Mouse (Mus musculus): ENCODE results near the gene Pex12. TPM values are rescaled to one million over a fixed set of nuclear protein-coding genes. Genes with fewer than 3 reads are reported as not detected.

Gene Pex12
- polyA plus RNA-seq, 1 experiment from 2014 or later: 20.1 TPM

DNA sequence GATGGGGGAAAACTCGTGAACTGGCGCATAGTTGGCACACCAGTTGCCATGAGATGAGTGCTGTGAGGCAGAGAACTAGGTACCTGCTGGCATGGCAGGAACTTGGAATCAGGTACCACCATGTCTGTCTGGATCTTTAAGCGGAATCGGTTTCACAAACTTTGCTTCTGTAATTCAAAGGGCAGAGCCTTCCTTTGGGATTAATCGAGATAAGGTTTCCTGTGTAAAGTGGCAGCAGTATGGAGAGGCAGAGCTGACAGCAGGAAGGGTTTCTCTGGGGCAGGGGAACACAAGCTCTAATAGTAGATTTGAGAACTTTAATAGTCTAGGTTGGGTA, 10.2 kb downstream of the Pex12 start:
- DNase-seq (ENCODE audit: low spot score, missing footprints): no peak
- Histone ChIP-seq H3K9me3 (ENCODE audit: control insufficient read depth, low read length) (no peaks in the 10 kb centered on the region), H3K36me3 (ENCODE audit: control insufficient read depth, insufficient read depth, low read length) (no peaks in the 10 kb centered on the region), H3K27me3 (ENCODE audit: control insufficient read depth, insufficient read depth, low read length) (no peaks in the 10 kb centered on the region), H3K27ac (ENCODE audit: low read depth, low read length) (no peak overlapping the region), H3K4me2 (peak overlapping the region; percentile 92), H3K9ac (ENCODE audit: low read length) (peak overlapping the region; percentile 88), H3K4me1 (ENCODE audit: control insufficient read depth, insufficient read depth, low read length) (peaks cover 12% of the 10 kb centered on the region; the same call in 1 of the 2 replicates), H3K4me3 (ENCODE audit: low read depth, low read length) (peak overlapping the region; percentile 71)
- ATAC-seq (ENCODE audit: low FRiP score): no peak
- WGBS: 2% methylated on average over 5 of the region's 5 CpGs

DNA sequence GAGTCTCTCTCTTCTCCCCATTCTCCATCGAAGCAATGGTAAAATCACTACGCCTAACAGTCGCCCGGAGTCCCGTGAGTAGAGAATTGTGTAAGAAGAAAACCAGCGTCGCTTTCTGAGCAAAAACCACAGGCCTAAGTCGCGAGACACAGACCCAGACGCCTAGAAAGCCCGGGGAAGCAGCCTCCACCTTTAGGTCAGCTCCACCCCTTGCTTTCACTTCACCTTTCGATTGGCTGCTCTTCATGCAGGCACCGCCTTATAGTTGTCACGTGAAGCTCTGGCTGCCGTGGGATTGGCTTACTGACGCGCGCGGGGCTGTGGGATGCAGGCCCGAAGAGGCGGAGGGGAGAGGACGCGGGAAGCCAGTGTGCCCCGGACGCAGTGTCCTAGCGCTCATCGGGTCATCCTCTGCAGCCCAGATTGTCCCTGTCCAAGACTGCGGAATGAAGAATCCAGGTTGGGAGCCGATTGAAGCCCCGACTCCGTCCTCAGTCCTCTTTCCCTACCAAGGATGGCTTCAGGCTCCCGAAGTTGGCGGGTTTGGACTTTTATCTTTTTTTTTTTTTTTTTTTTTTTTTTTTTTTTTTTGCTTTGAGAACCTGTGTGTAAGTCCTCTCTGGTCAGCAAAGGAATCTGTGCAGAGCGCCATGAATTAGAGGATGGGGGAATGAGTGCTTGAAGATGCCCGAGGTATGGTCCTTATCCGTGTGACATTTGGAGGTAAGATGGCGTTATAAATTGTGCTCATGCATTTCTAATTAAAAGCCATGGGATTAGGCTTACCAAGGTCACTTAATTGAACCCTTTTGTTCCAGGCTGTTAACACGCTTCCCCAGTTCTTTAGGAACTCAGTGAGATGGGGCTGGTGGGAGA, 10.8 kb downstream of the Pex12 start:
- no peaks in the 10 kb centered on the region for H3K27me3 ChIP-seq (ENCODE audit: control insufficient read depth, insufficient read depth, low read length)
- ATAC-seq (ENCODE audit: low FRiP score) (peak; percentile 99), DNase-seq (ENCODE audit: low spot score, missing footprints) (peak; percentile 97)
- peak overlapping the region; percentile 88 for H3K9ac ChIP-seq (ENCODE audit: low read length)
- H3K4me1 ChIP-seq (ENCODE audit: control insufficient read depth, insufficient read depth, low read length): peaks cover 12% of the 10 kb centered on the region; the same call in 1 of the 2 replicates
- peak overlapping the region; percentile 51; the same call in 1 of the 2 replicates for H3K27ac ChIP-seq (ENCODE audit: low read depth, low read length)
- H3K4me3 ChIP-seq (ENCODE audit: low read depth, low read length): peak overlapping the region; percentile 71
- WGBS: under 1% methylated on average over 38 of the region's 38 CpGs
- peak overlapping the region; percentile 92 for H3K4me2 ChIP-seq
- H3K36me3 ChIP-seq (ENCODE audit: control insufficient read depth, insufficient read depth, low read length): no peaks in the 10 kb centered on the region
- H3K9me3 ChIP-seq (ENCODE audit: control insufficient read depth, low read length): no peaks in the 10 kb centered on the region

DNA sequence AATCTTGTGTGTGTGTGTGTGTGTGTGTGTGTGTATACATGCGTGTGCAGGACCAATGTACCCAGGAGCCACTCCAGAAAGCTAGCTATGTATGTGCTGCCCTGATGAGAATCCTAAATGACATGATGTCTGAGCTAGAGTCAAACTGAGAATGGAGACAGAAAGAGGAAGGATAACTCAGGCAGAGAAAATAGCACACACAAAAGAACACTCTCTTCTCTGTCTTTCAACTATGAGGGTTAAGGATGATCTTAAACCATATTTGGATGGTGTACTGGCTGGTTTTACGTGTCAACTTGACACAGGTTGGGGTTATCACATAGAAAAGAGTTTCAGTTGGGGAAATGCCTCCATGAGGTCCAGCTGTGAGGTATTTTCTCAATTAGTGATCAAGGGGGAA, 12.8 kb downstream of the Pex12 start:
- Histone ChIP-seq H3K4me3 (ENCODE audit: low read depth, low read length) (no peak overlapping the region), H3K9ac (ENCODE audit: low read length) (no peak overlapping the region), H3K9me3 (ENCODE audit: control insufficient read depth, low read length) (no peaks in the 10 kb centered on the region), H3K4me1 (ENCODE audit: control insufficient read depth, insufficient read depth, low read length) (peaks cover 12% of the 10 kb centered on the region; the same call in 1 of the 2 replicates), H3K27ac (ENCODE audit: low read depth, low read length) (no peak overlapping the region), H3K36me3 (ENCODE audit: control insufficient read depth, insufficient read depth, low read length) (no peaks in the 10 kb centered on the region), H3K27me3 (ENCODE audit: control insufficient read depth, insufficient read depth, low read length) (no peaks in the 10 kb centered on the region), H3K4me2 (no peak overlapping the region)
- no peak for ATAC-seq (ENCODE audit: low FRiP score)
- WGBS: 95% methylated on average over 2 of the region's 2 CpGs
- no peak for DNase-seq (ENCODE audit: low spot score, missing footprints)

DNA sequence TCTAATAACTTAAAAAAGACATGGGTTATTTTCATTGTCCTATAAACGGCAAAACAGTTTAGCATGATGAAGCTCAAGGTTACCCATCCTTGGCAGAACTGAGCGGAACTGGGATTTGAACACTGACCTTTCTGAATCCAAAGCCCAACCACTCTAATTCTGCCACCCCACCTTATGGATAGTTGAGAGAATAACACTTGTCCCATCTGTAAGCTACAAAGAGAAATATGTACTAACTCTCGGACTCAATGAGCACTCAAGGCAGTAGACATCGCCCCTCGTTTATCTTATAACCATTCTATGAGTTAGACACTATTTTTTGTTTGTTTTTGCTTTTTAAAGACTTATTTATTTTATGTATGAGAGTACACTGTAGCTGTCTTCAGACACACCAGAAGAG, 13.3 kb downstream of the Pex12 start:
- Histone ChIP-seq H3K27me3 (ENCODE audit: control insufficient read depth, insufficient read depth, low read length) (no peaks in the 10 kb centered on the region), H3K4me3 (ENCODE audit: low read depth, low read length) (no peak overlapping the region), H3K4me2 (no peak overlapping the region), H3K27ac (ENCODE audit: low read depth, low read length) (no peak overlapping the region), H3K9me3 (ENCODE audit: control insufficient read depth, low read length) (no peaks in the 10 kb centered on the region), H3K4me1 (ENCODE audit: control insufficient read depth, insufficient read depth, low read length) (peaks cover 12% of the 10 kb centered on the region; the same call in 1 of the 2 replicates), H3K36me3 (ENCODE audit: control insufficient read depth, insufficient read depth, low read length) (no peaks in the 10 kb centered on the region), H3K9ac (ENCODE audit: low read length) (no peak overlapping the region)
- DNase-seq (ENCODE audit: low spot score, missing footprints) (no peak), ATAC-seq (ENCODE audit: low FRiP score) (no peak)
- 89% methylated on average over 5 of the region's 5 CpGs for WGBS

DNA sequence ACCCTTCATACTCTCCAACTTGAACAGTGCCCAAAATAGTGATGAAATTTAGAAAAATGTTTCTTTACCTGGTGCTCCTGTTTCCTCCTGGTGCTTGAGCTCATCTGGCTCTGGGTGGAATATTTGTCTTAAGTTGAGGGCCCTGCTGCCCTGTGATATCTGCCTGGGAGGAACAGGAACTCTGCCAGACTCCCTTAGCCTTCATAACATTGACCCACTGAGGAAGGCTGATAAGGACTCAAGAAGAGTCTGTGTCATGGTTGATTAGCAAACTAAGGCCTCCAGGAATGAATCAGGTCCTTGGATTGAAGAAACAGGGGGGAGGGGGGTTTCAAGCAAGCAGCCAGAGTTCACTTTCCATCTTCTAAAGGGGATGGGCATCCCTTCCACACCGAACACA, 15.8 kb downstream of the Pex12 start, which contains the start of gene Slfn14:
Gene Slfn14, minus strand, starts transcription at position 161 of the 400 bp plus-strand sequence.
- Histone ChIP-seq H3K9me3 (ENCODE audit: control insufficient read depth, low read length) (no peaks in the 10 kb centered on the region), H3K27ac (ENCODE audit: low read depth, low read length) (no peak within 1 kb of the TSS), H3K9ac (ENCODE audit: low read length) (no peak within 1 kb of the TSS), H3K4me3 (ENCODE audit: low read depth, low read length) (no peak within 1 kb of the TSS), H3K4me2 (no peak within 1 kb of the TSS), H3K27me3 (ENCODE audit: control insufficient read depth, insufficient read depth, low read length) (no peaks in the 10 kb centered on the region), H3K36me3 (ENCODE audit: control insufficient read depth, insufficient read depth, low read length) (no peaks in the 10 kb centered on the region), H3K4me1 (ENCODE audit: control insufficient read depth, insufficient read depth, low read length) (peaks cover 3% of the 10 kb centered on the region; the same call in 1 of the 2 replicates)
- 78% methylated on average over 1 of the region's 1 CpGs for WGBS
- ATAC-seq (ENCODE audit: low FRiP score) (no peak), DNase-seq (ENCODE audit: low spot score, missing footprints) (no peak)

GRCm38 (mm10) chr11:83285627-83286026, 16.8 kb downstream of the Pex12 start:
- Histone ChIP-seq H3K27me3 (ENCODE audit: control insufficient read depth, insufficient read depth, low read length) (no peaks in the 10 kb centered on the region), H3K4me2 (no peak overlapping the region), H3K36me3 (ENCODE audit: control insufficient read depth, insufficient read depth, low read length) (no peaks in the 10 kb centered on the region), H3K9ac (ENCODE audit: low read length) (no peak overlapping the region), H3K4me1 (ENCODE audit: control insufficient read depth, insufficient read depth, low read length) (no peaks in the 10 kb centered on the region), H3K27ac (ENCODE audit: low read depth, low read length) (no peak overlapping the region), H3K4me3 (ENCODE audit: low read depth, low read length) (no peak overlapping the region), H3K9me3 (ENCODE audit: control insufficient read depth, low read length) (no peaks in the 10 kb centered on the region)
- WGBS: 90% methylated on average over 4 of the region's 4 CpGs
- DNase-seq (ENCODE audit: low spot score, missing footprints): no peak
- no peak for ATAC-seq (ENCODE audit: low FRiP score)

GRCm38 (mm10) chr11:83282084-83282483, 20.3 kb downstream of the Pex12 start:
- no peak for DNase-seq (ENCODE audit: low spot score, missing footprints)
- Histone ChIP-seq H3K36me3 (ENCODE audit: control insufficient read depth, insufficient read depth, low read length) (no peaks in the 10 kb centered on the region), H3K4me3 (ENCODE audit: low read depth, low read length) (no peak overlapping the region), H3K4me1 (ENCODE audit: control insufficient read depth, insufficient read depth, low read length) (no peaks in the 10 kb centered on the region), H3K4me2 (no peak overlapping the region), H3K9ac (ENCODE audit: low read length) (no peak overlapping the region), H3K27me3 (ENCODE audit: control insufficient read depth, insufficient read depth, low read length) (no peaks in the 10 kb centered on the region), H3K9me3 (ENCODE audit: control insufficient read depth, low read length) (no peaks in the 10 kb centered on the region), H3K27ac (ENCODE audit: low read depth, low read length) (no peak overlapping the region)
- WGBS: 69% methylated on average over 2 of the region's 2 CpGs
- no peak for ATAC-seq (ENCODE audit: low FRiP score)

GRCm38 (mm10) chr11:83279691-83280090, 22.7 kb downstream of the Pex12 start:
- DNase-seq (ENCODE audit: low spot score, missing footprints) (no peak), ATAC-seq (ENCODE audit: low FRiP score) (no peak)
- Histone ChIP-seq H3K9me3 (ENCODE audit: control insufficient read depth, low read length) (no peaks in the 10 kb centered on the region), H3K4me1 (ENCODE audit: control insufficient read depth, insufficient read depth, low read length) (no peaks in the 10 kb centered on the region), H3K27ac (ENCODE audit: low read depth, low read length) (no peak overlapping the region), H3K4me2 (no peak overlapping the region), H3K36me3 (ENCODE audit: control insufficient read depth, insufficient read depth, low read length) (no peaks in the 10 kb centered on the region), H3K27me3 (ENCODE audit: control insufficient read depth, insufficient read depth, low read length) (no peaks in the 10 kb centered on the region), H3K9ac (ENCODE audit: low read length) (no peak overlapping the region), H3K4me3 (ENCODE audit: low read depth, low read length) (no peak overlapping the region)
- 85% methylated on average over 6 of the region's 6 CpGs for WGBS

DNA sequence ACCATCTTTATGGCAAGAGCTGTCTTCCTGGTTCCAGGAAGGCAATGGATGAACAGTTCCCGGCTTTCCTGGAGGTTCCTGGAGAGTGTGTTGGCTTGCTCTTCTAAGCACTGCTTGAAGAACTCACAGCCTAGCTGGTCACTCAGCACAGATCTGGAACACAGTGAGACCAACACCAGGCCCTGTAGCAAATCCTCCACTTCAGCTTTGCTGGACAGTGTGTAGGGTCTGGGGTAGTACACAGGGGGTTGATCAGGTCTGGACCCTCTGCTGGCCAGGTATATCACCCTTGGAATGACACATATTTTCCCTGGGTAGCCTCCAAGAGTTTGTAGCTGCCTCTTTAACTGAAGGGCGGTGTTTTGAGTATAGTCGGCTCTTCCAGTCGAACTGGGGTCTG, 23.4 kb downstream of the Pex12 start:
- Histone ChIP-seq H3K9ac (ENCODE audit: low read length) (no peak overlapping the region), H3K4me3 (ENCODE audit: low read depth, low read length) (no peak overlapping the region), H3K36me3 (ENCODE audit: control insufficient read depth, insufficient read depth, low read length) (no peaks in the 10 kb centered on the region), H3K4me1 (ENCODE audit: control insufficient read depth, insufficient read depth, low read length) (no peaks in the 10 kb centered on the region), H3K9me3 (ENCODE audit: control insufficient read depth, low read length) (no peaks in the 10 kb centered on the region), H3K27me3 (ENCODE audit: control insufficient read depth, insufficient read depth, low read length) (no peaks in the 10 kb centered on the region), H3K27ac (ENCODE audit: low read depth, low read length) (no peak overlapping the region), H3K4me2 (no peak overlapping the region)
- ATAC-seq (ENCODE audit: low FRiP score) (no peak), DNase-seq (ENCODE audit: low spot score, missing footprints) (no peak)
- WGBS: 85% methylated on average over 4 of the region's 4 CpGs

Measured in midbrain, embryonic 11.5 days (tissue).